Mouse (Mus musculus) intestine, postnatal 0 days (tissue): ENCODE measurements around the gene Dapp1. TPM values are rescaled to one million over a fixed set of nuclear protein-coding genes. Genes with fewer than 3 reads are reported as not detected.

ENCODE experiments used
- ATAC-seq: fragments of 200-750 bp; cut with Nextera tagmentation; 2 replicates; pipeline ENCODE4 v1.8.0; 2017; ENCODE audit warnings: mild to moderate bottlenecking, moderate TSS enrichment, moderate library complexity
- H3K27ac ChIP-seq: fragments of 300-500 bp; sonication (generic); 2 replicates; pipeline ENCODE4 v1.5.1; 2014; ENCODE audit warnings: mild to moderate bottlenecking, low read depth, low read length, moderate library complexity
- H3K27me3 ChIP-seq: fragments of 300-500 bp; sonication (generic); replicated peaks from 2 replicates; pipeline ENCODE4 v1.6.1; 2014; ENCODE audit warnings: low read length, mixed read lengths; ENCODE audit not compliant: control insufficient read depth, insufficient read depth
- H3K36me3 ChIP-seq: fragments of 300-500 bp; sonication (generic); 2 replicates; pipeline ENCODE4 v1.6.1; 2014; ENCODE audit warnings: mild to moderate bottlenecking, moderate library complexity; ENCODE audit not compliant: control insufficient read depth, insufficient read depth
- H3K4me1 ChIP-seq: fragments of 300-500 bp; sonication (generic); replicated peaks from 2 replicates; pipeline ENCODE4 v1.6.1; 2014; ENCODE audit warnings: antibody characterized with exemption, low read length, mixed read lengths; ENCODE audit not compliant: control insufficient read depth, insufficient read depth
- H3K4me2 ChIP-seq: fragments of 300-500 bp; sonication (generic); replicated peaks from 2 replicates; pipeline ENCODE4 v1.6.1; 2014; ENCODE audit warnings: low read depth, mild to moderate bottlenecking, moderate library complexity
- H3K4me3 ChIP-seq: fragments of 300-500 bp; sonication (generic); 2 replicates; pipeline ENCODE4 v1.5.1; 2014; ENCODE audit warnings: low read depth, low read length
- H3K9ac ChIP-seq: fragments of 300-500 bp; sonication (generic); 2 replicates; pipeline ENCODE4 v1.6.1; 2014; ENCODE audit warnings: mild to moderate bottlenecking, low read depth, low read length
- H3K9me3 ChIP-seq: fragments of 300-500 bp; sonication (generic); 2 replicates; pipeline ENCODE4 v1.6.1; 2016; ENCODE audit warnings: mixed run types; ENCODE audit not compliant: control insufficient read depth
- CTCF ChIP-seq: sonication (generic); IDR thresholded peaks from 2 replicates; pipeline ENCODE4 v1.5.1; 2016; ENCODE audit warnings: low read depth, mild to moderate bottlenecking, control low read depth, antibody characterized with exemption, moderate library complexity
- WGBS: fragments of 180-500 bp; shearing (Covaris S2); extraction: QIAGEN DNeasy Blood & Tissue Kit; methylation state at CpG from one replicate; pipeline ENCODE4 v1.1.7; 2014; 5-methylcytosine and 5-hydroxymethylcytosine counted together
- polyA plus RNA-seq: library from polyadenylated mRNA; unstranded; fragments of >200 nt; fragmentation: Nextera tagmentation; extraction: Ambion mirVana; gene quantifications from 2 replicates; pipeline ENCODE4 v1.2.1, GENCODE M21; 2015

Gene Dapp1
- polyA plus RNA-seq, 1 experiment from 2014 or later = 70.6 TPM

DNA sequence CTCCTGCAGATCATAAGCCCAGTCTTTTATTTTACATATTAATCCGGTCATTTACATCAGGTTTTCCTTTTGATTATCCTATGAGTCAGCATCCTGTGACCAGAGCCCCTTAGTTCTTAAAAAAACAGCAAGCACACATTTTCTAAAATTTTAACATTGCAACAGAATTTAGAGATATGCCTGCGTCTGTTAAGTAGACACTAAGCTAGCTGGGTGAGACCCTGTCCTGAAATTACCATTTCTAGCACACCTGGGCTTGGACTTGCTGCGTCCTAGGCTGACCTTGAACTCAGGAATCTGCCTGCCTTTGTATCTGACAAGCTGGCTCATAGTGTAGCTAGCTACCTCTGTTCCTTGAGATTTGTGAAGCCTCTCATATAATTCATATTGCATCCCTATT is 51.4 kb downstream of the Dapp1 start:
- no peak for TF ChIP-seq CTCF
- WGBS = 84% methylated on average over 3 of the region's 3 CpGs
- 0 out of 2 replicates have a peak overlapping the region, but pooled peaks have one; percentile 35 for H3K27ac ChIP-seq
- no peak for ATAC-seq
- H3K4me3 ChIP-seq = no peak overlapping the region
- no peak overlapping the region for H3K4me2 ChIP-seq
- no peaks in the 10 kb centered on the region for H3K9me3 ChIP-seq
- no peaks in the 10 kb centered on the region for H3K4me1 ChIP-seq
- no peaks in the 10 kb centered on the region for H3K27me3 ChIP-seq
- peaks cover 51% of the 10 kb centered on the region for H3K36me3 ChIP-seq
- H3K9ac ChIP-seq = no peak overlapping the region

DNA sequence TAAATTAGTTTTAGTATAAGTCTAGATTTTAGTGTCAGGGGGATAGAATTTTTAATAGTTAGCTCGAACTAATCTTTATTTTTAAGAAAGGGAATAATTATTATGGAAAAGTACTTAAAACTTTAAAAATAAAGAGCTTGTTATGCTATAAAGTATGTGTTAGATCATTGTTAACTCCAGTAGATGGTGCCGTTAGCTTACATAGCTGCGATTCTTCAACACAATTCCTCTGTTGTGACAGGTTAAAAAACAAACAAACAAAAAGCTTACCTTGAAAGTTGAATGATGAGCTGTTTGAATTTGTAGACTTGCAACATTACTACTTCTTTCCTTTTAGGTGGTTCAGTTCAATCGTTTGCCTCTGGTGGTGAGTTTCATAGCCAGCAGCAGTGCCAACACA is 54.3 kb downstream of the Dapp1 start:
- H3K27ac ChIP-seq = no peak overlapping the region
- TF ChIP-seq CTCF = peak; percentile 27; the same call in 1 of the 2 replicates
- H3K9ac ChIP-seq = no peak overlapping the region
- no peak overlapping the region for H3K4me3 ChIP-seq
- H3K4me1 ChIP-seq = no peaks in the 10 kb centered on the region
- no peak for ATAC-seq
- no peak overlapping the region for H3K4me2 ChIP-seq
- 86% methylated on average over 4 of the region's 4 CpGs for WGBS
- H3K27me3 ChIP-seq = no peaks in the 10 kb centered on the region
- H3K9me3 ChIP-seq = no peaks in the 10 kb centered on the region
- peaks cover 56% of the 10 kb centered on the region for H3K36me3 ChIP-seq

DNA sequence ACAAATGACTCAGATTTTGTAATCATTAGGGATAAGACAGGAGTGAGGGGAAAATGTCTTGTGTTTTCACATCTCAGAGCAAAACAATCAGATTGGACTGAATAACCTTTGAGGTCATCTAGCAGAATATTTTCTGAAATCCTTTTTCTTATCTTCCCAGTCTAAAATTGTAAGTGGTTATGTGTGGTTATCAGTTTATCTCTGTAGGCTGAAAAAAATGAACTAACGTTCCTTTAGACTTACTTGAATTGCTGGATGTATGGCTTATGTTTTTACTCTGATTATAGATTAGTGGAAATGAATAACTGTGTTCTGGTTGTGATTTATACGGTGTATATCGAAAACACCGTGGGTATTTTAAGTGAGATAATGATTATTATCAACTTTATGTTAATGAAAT is 60.8 kb downstream of the Dapp1 start:
- 88% methylated on average over 4 of the region's 4 CpGs for WGBS
- no peak for ATAC-seq
- Histone ChIP-seq H3K9me3 (no peaks in the 10 kb centered on the region), H3K36me3 (peaks cover 21% of the 10 kb centered on the region), H3K4me2 (no peak overlapping the region), H3K4me1 (peaks cover 3% of the 10 kb centered on the region; the same call in 1 of the 2 replicates), H3K9ac (no peak overlapping the region), H3K4me3 (no peak overlapping the region), H3K27ac (no peak overlapping the region), H3K27me3 (no peaks in the 10 kb centered on the region)
- no peak for TF ChIP-seq CTCF

DNA sequence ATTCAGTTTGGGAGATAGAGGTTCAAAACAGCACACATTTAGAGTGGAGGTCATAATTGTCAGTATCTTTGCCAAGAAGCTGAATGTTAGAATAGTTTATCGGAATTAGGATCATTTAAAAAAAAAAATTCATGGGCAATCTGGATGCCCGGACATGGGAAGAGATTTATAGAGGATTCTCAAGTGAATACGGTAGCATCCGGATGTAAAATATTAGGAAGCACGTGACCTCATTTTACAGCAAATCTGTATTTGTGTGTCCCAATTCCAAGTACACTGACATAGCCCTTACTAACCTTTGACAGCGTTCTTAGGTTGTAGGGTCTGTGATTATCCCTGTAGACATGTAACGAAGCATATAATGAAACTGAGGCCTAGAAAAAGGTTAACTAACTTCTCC is 61.9 kb downstream of the Dapp1 start:
- Histone ChIP-seq H3K27me3 (no peaks in the 10 kb centered on the region), H3K9ac (peak overlapping the region; percentile 70), H3K4me2 (peak overlapping the region; percentile 67), H3K27ac (no peak overlapping the region), H3K4me1 (peaks cover 3% of the 10 kb centered on the region; the same call in 1 of the 2 replicates), H3K9me3 (no peaks in the 10 kb centered on the region), H3K36me3 (peaks cover 19% of the 10 kb centered on the region), H3K4me3 (peak overlapping the region; percentile 65)
- no peak for ATAC-seq
- TF ChIP-seq CTCF = no peak
- WGBS = 85% methylated on average over 7 of the region's 7 CpGs

DNA sequence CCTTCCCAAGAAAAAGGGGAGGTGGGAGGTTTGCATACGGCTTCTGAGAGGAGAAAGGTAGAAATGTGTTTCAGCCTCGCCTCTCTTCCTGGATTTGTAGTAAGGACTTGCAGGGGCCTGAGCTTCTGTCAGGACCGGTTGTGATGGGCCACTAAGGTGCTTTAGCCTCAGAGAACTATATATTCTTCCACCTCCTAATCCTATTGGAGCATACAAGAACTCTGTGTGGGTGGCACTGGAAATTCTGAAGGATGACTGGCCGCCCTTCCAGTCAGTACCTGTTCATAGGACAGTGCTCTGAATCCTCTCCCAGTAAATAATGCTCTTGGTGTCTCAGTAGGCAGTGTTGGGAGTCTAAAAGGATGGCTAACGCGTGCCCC is 62.4 kb downstream of the Dapp1 start:
- peak overlapping the region; percentile 96 for H3K27ac ChIP-seq
- H3K4me3 ChIP-seq = peak overlapping the region; percentile 65
- peaks cover 3% of the 10 kb centered on the region; the same call in 1 of the 2 replicates for H3K4me1 ChIP-seq
- WGBS = 10% methylated on average over 6 of the region's 6 CpGs
- peak overlapping the region; percentile 70 for H3K9ac ChIP-seq
- H3K9me3 ChIP-seq = no peaks in the 10 kb centered on the region
- no peak for TF ChIP-seq CTCF
- peak; percentile 41 for ATAC-seq
- no peaks in the 10 kb centered on the region for H3K27me3 ChIP-seq
- H3K4me2 ChIP-seq = peak overlapping the region; percentile 67
- H3K36me3 ChIP-seq = peaks cover 17% of the 10 kb centered on the region

DNA sequence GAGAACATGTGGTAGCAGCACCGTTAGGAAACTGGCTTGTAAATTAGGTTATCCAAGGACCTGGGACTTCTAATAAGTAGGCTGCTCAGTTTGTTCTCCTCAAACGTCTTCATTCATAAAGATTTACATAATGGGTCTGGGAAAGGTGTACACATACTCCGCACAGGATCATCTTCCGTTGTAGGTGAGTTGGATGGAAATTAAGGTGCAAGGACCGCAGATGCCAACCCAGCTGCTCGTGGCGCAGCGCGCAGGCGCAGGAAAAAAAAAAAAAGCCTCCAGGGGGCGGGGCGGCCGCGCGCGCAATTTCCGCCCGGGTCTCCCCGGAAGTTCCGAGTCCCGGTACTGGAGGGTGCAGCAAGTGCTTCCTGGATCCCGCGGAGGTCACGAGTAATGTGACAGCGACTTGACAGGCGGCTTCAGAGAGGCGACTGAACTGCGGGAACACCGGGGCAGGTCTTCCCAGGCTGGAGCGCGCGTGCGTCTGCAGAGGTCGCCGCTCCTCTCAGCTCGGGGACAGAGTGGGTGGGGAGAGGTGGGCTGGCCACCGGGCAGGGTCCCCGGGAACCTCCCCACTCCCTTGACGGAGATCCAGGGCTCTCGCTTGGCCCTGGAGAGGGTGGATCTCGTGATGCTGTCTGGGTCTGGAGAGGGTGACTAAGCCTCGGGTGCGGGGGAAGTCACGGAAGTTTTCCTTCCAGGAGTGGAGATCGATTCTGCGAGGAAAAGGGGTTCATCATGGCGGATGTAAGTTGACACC is 63.0 kb downstream of the Dapp1 start, which contains the start of gene Lamtor3:
Lamtor3 (plus strand) TSS at position 335 of the 760 bp plus-strand sequence.
- Histone ChIP-seq H3K27me3 (no peaks in the 10 kb centered on the region), H3K4me3 (peak within 1 kb of the TSS; percentile 65), H3K4me1 (peaks cover 3% of the 10 kb centered on the region; the same call in 1 of the 2 replicates), H3K4me2 (peak within 1 kb of the TSS; percentile 67), H3K9ac (peak within 1 kb of the TSS; percentile 70), H3K27ac (peak within 1 kb of the TSS; percentile 96), H3K9me3 (no peaks in the 10 kb centered on the region), H3K36me3 (peaks cover 13% of the 10 kb centered on the region; the same call in 1 of the 2 replicates)
- under 1% methylated on average over 47 of the region's 47 CpGs for WGBS
- ATAC-seq = peak; percentile 93
- peak; percentile 32; the same call in 1 of the 2 replicates for TF ChIP-seq CTCF
